Mouse (Mus musculus) neural tube, postnatal 0 days (tissue): ENCODE measurements around the gene Tedc1. TPM values are rescaled to one million over a fixed set of nuclear protein-coding genes. Genes with fewer than 3 reads are reported as not detected.

Source experiments
- polyA plus RNA-seq: library from polyadenylated mRNA; unstranded; fragments of >200 nt; fragmentation: Nextera tagmentation; extraction: Ambion mirVana; gene quantifications from 2 replicates; pipeline ENCODE4 v1.2.1, GENCODE M21; 2015

Tedc1 gene
- polyA plus RNA-seq = 12.3 and 12.4 TPM in 2 replicates

DNA sequence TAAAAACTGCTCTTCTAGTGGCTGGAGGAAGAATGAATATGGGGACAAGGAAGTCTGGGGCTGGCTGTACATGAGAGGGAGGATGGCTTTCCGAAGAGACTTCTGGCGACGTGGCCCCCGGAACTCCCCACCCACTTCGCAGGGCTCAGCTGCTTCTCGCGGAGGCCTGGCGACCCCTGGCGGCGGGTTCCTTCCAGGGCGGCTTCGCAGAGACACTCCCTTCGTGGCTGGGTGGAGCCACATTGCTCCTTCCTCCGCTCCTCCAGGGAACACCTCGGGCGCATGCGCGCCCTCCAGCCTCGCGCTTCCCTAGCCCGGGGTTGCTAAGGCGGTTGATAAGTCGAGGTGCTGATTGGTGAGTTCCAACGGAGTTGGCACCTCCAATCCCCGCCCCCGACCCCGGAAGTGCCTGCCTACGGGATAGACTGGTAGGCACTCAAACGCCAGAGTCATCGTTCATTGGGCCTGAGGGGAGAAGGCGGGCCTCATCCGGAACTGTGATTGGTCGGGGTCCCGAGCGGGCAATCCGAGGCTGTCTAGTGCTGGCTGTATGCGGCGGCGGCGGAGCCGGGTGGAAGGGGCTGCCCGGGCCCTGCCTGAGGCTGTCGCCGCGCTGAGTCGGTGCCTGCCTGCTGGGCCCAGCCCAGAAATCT is at the start of gene Tedc1:
Tedc1 (plus strand) TSS at position 535 of the 653 bp plus-strand sequence.

DNA sequence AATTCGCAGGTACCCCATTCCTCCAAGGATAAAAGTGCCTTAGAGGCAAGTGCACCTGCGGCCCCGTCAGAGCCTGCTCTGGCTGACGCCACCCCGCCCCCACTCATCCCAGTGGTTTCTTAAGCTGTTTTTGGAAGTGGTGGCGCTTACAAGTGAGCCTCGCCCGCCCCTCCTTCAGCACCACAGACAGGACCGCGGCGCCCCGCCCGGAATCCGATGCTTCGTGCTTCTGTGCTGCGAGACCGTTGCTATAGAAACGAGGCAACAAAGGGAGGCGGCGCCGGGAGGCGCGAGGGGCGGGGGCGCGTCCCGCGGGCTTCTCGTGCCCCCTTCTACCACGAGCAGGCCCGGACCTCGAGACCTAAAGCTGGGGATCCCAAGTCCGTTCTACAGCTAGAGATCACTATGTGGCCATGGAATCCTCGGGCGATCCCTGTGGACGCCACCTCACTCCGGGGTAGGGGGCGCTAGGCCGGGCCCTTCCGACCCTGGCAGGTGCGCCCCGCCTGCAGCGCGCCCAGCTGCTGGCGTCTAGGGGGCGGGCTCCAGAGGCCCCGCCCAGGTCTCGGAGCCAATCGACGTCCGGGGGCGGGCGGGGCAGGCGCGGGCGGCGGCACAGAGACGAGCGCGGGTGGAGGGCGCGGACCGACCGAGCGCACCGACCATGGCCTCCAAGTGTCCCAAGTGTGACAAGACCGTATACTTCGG is 16.2 kb upstream of the Tedc1 start, which contains the start of gene Crip2:
Crip2 (plus strand) TSS at position 329 of the 708 bp plus-strand sequence.

DNA sequence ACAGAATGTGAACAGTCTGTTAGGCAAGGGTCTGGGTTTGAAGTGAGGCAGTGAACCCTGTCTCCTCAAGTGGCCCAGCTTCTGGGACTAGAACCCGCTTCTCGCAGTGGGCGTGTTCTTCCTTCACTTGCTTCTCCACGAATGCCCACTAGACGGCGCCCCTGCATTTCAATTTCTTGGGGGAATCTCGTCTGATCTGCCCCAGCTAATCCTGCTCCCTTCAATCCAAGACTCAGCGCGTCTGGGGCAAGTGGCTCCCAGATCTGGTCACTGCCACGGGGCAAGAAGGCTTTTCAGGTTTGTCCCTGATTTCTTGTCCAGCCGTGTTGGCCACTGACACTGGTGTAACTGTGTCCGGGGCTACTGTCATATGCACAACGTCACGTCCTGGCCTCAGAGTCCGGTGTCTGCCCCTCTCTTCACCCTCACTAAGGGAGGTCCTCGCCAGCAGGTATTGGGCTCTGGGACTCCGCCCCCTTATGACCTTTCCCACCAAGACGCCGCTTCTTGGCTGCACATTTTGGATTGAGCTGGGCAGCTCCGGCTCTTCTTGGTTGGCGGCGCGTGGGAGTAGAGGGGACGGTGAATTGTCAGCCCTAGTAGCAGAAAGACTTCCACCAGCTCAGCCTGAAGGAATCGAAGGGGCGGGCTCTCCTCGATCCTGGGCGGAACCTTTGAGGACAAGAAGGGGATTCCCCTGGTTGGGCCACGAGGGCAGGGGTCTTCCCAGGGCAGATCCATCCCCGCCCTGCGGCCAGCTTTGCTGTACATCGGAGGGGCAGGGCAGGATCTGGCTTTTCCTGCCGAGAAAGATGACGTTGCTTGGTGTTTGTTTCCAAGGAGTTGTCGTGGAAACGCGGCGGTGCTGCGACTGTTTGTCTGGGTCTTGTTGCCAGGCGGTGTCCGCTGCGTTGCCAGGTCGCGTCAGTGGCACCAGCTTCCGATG is 9.8 kb upstream of the Tedc1 start, which contains the start of gene Crip1:
Crip1 (plus strand) TSS at position 205 of the 946 bp plus-strand sequence.

DNA sequence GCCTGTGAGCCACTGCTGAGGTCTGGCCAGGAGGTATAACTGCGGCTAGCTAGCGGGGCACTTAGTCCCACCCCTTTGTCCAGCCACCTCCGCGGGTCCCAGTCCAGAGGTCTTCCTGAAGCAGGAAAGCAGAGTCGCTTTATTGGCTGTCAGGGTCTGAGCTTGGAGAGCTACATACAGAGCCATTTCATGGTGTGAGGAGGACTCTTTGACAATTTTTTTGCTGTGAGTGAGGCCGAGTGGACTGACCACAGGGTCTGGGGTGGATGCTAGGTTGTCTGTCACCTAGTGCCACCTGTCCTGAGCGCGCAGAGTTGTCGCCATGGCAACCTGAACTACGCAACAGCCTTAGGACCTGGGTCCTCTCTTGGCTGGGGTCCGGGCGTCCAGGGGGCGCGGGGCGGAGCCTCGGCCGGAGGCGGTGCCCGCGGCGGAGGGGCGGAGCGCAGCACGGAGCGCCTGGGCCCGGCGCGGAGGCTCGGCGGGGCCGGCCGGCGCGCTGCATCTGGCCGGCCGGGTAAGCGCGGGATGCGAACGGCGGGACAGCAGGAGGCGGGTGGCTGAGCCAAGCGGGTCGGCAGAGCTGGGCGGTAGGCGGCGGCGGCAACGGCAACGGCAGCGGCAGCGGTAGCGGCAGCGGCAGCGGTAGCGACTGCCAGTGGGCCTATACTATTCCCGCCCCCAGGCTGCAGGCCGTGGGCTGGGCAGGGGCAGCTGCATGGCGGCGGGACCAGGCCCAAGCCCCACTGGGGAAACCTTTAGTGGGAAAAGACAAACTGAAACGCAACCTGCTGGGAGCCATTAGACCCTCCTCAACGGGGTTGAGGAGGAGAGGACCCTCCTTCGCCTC is 29.4 kb downstream of the Tedc1 start, which contains the start of gene Tmem121:
Tmem121 (plus strand) TSS at position 489 of the 850 bp plus-strand sequence.

Other genes starting within 250 kb of the Tedc1 start
- gene Jag2, start 226.6 kb upstream of the Tedc1 start, polyA plus RNA-seq = 10.5 and 15.9 TPM in 2 replicates
- gene Nudt14, start 214.3 kb upstream of the Tedc1 start, polyA plus RNA-seq = 48.1 and 51.4 TPM in 2 replicates
- gene Btbd6, start 179.9 kb upstream of the Tedc1 start, polyA plus RNA-seq = 50.3 and 59.9 TPM in 2 replicates
- gene Brf1, start 155.7 kb upstream of the Tedc1 start, polyA plus RNA-seq = 38.4 and 38.6 TPM in 2 replicates
- 23.2 and 23.9 TPM in 2 replicates for gene Pacs2, start 141.9 kb upstream of the Tedc1 start, polyA plus RNA-seq
- gene Tex22, start 81.9 kb upstream of the Tedc1 start, polyA plus RNA-seq = not detected in 2 replicates
- 13.3 and 17.7 TPM in 2 replicates for gene Mta1, start 58.1 kb upstream of the Tedc1 start, polyA plus RNA-seq
- gene Crip2, start 16.2 kb upstream of the Tedc1 start, polyA plus RNA-seq = 232 and 243 TPM in 2 replicates
- gene Crip1, start 10.1 kb upstream of the Tedc1 start, polyA plus RNA-seq = 60.2 and 88.4 TPM in 2 replicates
- gene Tmem121, start 29.5 kb downstream of the Tedc1 start, polyA plus RNA-seq = 58.9 and 65.6 TPM in 2 replicates